Mouse (Mus musculus): ENCODE data around the gene Ctcf. TPM values are rescaled to one million over a fixed set of nuclear protein-coding genes. Genes with fewer than 3 reads are reported as not detected.

Gene Ctcf
- total RNA-seq, 2 experiments from 2014 or later, result 70.4 to 82.6 TPM

GRCm38 (mm10) chr8:105716302-105716945 lies 80.1 kb downstream of the Ctcf start:
- TF ChIP-seq CTCF (conservative IDR thresholded peaks at IDR 0.05), result peak; percentile 31; the same call in 1 of the 2 replicates
- Histone ChIP-seq H3K27ac (no peak overlapping the region), H3K4me3 (no peak overlapping the region)
- no peak for DNase-seq (ENCODE audit: low spot score in 2 of 2)

- Histone ChIP-seq H3K4me3 (no peak overlapping the region), H3K27ac (no peak overlapping the region)
- no peak for TF ChIP-seq CTCF (conservative IDR thresholded peaks at IDR 0.05)
- DNase-seq (ENCODE audit: low spot score in 2 of 2), result no peak
Observed at GRCm38 (mm10) chr8:105719637-105720036, 83.3 kb downstream of the Ctcf start.

GRCm38 (mm10) chr8:105722861-105723260 lies 86.5 kb downstream of the Ctcf start:
- no peak overlapping the region for H3K4me3 ChIP-seq

GRCm38 (mm10) chr8:105725726-105726125 lies 89.4 kb downstream of the Ctcf start:
- DNase-seq (ENCODE audit: low spot score in 2 of 2), result no peak
- no peak for TF ChIP-seq CTCF (conservative IDR thresholded peaks at IDR 0.05)
- Histone ChIP-seq H3K4me3 (no peak overlapping the region), H3K27ac (no peak overlapping the region)

More at GRCm38 (mm10) chr8:105722861-105723260, 86.5 kb downstream of the Ctcf start:
- H3K27ac ChIP-seq, result no peak overlapping the region
- no peak for DNase-seq (ENCODE audit: low spot score in 2 of 2)
- TF ChIP-seq CTCF (conservative IDR thresholded peaks at IDR 0.05), result no peak

GRCm38 (mm10) chr8:105727397-105728124 lies 91.2 kb downstream of the Ctcf start:
- TF ChIP-seq CTCF (conservative IDR thresholded peaks at IDR 0.05), result no peak
- Histone ChIP-seq H3K4me3 (no peak overlapping the region; the same call in 1 of the 2 replicates), H3K27ac (peak overlapping the region; percentile 57; the same call in 1 of the 2 replicates)
- DNase-seq (ENCODE audit: low spot score in 2 of 2), result no peak

GRCm38 (mm10) chr8:105732186-105732585 lies 95.8 kb downstream of the Ctcf start:
- Histone ChIP-seq H3K4me3 (no peak overlapping the region), H3K27ac (no peak overlapping the region)
- DNase-seq (ENCODE audit: low spot score in 2 of 2), result no peak
- no peak for TF ChIP-seq CTCF (conservative IDR thresholded peaks at IDR 0.05)

Small RNAs within 50 kb of the gene (microRNA-seq; reads per million reads assigned to microRNA genes)
- gene Mir1966, result 0.32 to 1.3 reads per million in 2 experiments

Other genes with a start within 250 kb of the Ctcf start
- gene Kctd19, start 223.1 kb upstream of the Ctcf start, total RNA-seq (2021), result not detected
- gene Lrrc36, start 223.0 kb upstream of the Ctcf start, total RNA-seq (2021), result under 1 TPM; 0.42 to 0.84 TPM
- gene Tppp3, start 165.0 kb upstream of the Ctcf start, total RNA-seq (2021), result 10 to 100 TPM; 36.5 to 36.8 TPM
- gene Zdhhc1, start 139.7 kb upstream of the Ctcf start, total RNA-seq (2021), result 10 to 100 TPM; 36.2 to 38.9 TPM
- not detected for gene Hsd11b2, start 117.8 kb upstream of the Ctcf start, total RNA-seq (2021)
- gene Atp6v0d1, start 70.5 kb upstream of the Ctcf start, total RNA-seq (2021), result 100 to 1,000 TPM; 278 to 305 TPM
- 10 to 100 TPM; 88.7 to 94.8 TPM for gene Ripor1, start 31.3 kb upstream of the Ctcf start, total RNA-seq (2021)
- gene Agrp, start 825 bp downstream of the Ctcf start, total RNA-seq (2021), result not detected
- gene Carmil2, start 49.7 kb downstream of the Ctcf start, total RNA-seq (2021), result 10 to 100 TPM; 71.1 to 76.9 TPM
- gene Acd, start 64.5 kb downstream of the Ctcf start, total RNA-seq (2021), result 10 to 100 TPM; 41.1 to 41.5 TPM
- gene Pard6a, start 64.6 kb downstream of the Ctcf start, total RNA-seq (2021), result 10 to 100 TPM; 32.7 to 35.4 TPM
- under 1 TPM in 1 of 2 experiments, not detected in 1; 0.84 TPM for gene 4933405L10Rik, start 71.1 kb downstream of the Ctcf start, total RNA-seq (2021)
- 10 to 100 TPM in 1 of 2 experiments, 1 to 10 TPM in 1; 8.1 to 10.8 TPM for gene Enkd1, start 71.6 kb downstream of the Ctcf start, total RNA-seq (2021)
- 10 to 100 TPM; 18.2 to 22.8 TPM for gene Gfod2, start 122.1 kb downstream of the Ctcf start, total RNA-seq (2021)
- 10 to 100 TPM; 25.1 to 27.3 TPM for gene Ranbp10, start 190.8 kb downstream of the Ctcf start, total RNA-seq (2021)
- gene Tsnaxip1, start 191.2 kb downstream of the Ctcf start, total RNA-seq (2021), result under 1 TPM; 0.22 to 0.28 TPM
- 10 to 100 TPM; 14.6 to 16.0 TPM for gene Cenpt, start 216.7 kb downstream of the Ctcf start, total RNA-seq (2021)
- 10 to 100 TPM; 37.2 to 38.9 TPM for gene Thap11, start 218.6 kb downstream of the Ctcf start, total RNA-seq (2021)
- gene Nutf2, start 224.0 kb downstream of the Ctcf start, total RNA-seq (2021), result 10 to 100 TPM; 33.5 to 40.8 TPM
- gene Edc4, start 244.3 kb downstream of the Ctcf start, total RNA-seq (2021), result 10 to 100 TPM; 69.0 to 70.4 TPM

Measured in layer of hippocampus, adult 2 months (tissue).